Mouse (Mus musculus) layer of hippocampus, adult 2 months (tissue): ENCODE results near the gene 4930402F06Rik. TPM values are rescaled to one million over a fixed set of nuclear protein-coding genes. Genes with fewer than 3 reads are reported as not detected.

Source experiments
- DNase-seq, 2 experiments: peaks; one replicate each; pipeline ENCODE4 v3.0.0; 2022; ENCODE audit warnings: low spot score in 2 of 2
- H3K27ac ChIP-seq: fragments of 200-600 bp; 2 replicates; pipeline ENCODE4 v1.8.1; 2022
- H3K4me3 ChIP-seq: fragments of 200-600 bp; 2 replicates; pipeline ENCODE4 v1.8.1; 2022; ENCODE audit warnings: mild to moderate bottlenecking
- CTCF ChIP-seq: fragments of 200-600 bp; conservative IDR thresholded peaks from 2 replicates; pipeline ENCODE4 v1.8.1; 2022; ENCODE audit warnings: antibody characterized with exemption, mild to moderate bottlenecking, moderate library complexity
- long read RNA-seq, 2 experiments: library from polyadenylated mRNA; stranded (forward); transcript quantifications; one replicate each; pipeline ENCODE4 v2.0.0; 2021; ENCODE audit warnings: borderline mapping rate in 2 of 2
- total RNA-seq, 2 experiments: library from RNA; stranded (reverse); gene quantifications; 2 replicates each; pipeline ENCODE4 v1.2.3; 2021

Gene 4930402F06Rik
- total RNA-seq = not detected
- long read RNA-seq, experiment 1 = 0 reads
- long read RNA-seq, experiment 2 = 0 reads

DNA sequence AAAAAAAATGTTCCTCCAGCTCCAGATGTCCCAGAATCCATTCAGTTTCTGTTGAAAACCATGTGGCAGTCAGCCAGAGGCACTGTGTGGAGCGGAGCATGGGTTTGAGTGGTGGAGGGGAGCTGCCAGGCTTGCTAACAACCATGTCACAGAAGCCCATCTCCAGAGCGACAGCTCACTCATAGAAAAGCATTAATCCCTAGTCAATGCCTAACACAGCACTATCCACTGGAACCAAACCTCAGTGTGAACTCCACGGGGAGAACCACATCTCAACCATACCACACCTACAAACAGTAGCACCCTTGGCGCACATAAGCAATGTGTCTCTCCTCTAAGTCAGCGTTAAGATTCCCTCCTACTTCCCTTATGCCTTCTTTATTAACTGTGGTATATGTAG is at the start of gene 4930402F06Rik:
Gene 4930402F06Rik (minus strand): TSS at position 80 of the 400 bp plus-strand sequence.
- TF ChIP-seq CTCF = no peak

DNA sequence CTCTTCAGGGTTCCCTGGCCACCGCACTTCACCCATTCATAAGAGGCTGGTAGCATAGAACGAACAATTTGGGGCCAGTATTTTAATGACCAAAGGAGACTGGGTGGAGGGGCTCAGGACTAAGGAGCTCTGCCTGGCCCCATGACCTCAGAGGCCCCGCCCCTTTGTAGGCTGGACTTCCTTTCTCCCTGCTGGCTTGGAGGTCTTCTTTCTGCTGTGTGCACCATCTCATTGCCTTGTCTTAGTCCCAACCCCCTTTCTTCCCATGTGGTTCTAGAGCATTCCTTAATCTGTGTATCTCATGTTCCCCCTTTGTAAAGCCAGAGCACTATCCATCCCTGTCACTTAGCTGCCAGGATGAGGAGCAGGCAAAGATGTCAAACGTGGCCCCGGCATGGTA is 49.3 kb upstream of the 4930402F06Rik start:
- H3K27ac ChIP-seq = no peak overlapping the region
- DNase-seq = no peak
- TF ChIP-seq CTCF = no peak
- no peak overlapping the region for H3K4me3 ChIP-seq

More for the DNA sequence above, at the start of gene 4930402F06Rik:
- DNase-seq = peak; percentile 20 to 27
- no peak within 1 kb of the TSS for H3K4me3 ChIP-seq
- 0 out of 2 replicates have a peak within 1 kb of the TSS, but pooled peaks have one; percentile 0 for H3K27ac ChIP-seq

DNA sequence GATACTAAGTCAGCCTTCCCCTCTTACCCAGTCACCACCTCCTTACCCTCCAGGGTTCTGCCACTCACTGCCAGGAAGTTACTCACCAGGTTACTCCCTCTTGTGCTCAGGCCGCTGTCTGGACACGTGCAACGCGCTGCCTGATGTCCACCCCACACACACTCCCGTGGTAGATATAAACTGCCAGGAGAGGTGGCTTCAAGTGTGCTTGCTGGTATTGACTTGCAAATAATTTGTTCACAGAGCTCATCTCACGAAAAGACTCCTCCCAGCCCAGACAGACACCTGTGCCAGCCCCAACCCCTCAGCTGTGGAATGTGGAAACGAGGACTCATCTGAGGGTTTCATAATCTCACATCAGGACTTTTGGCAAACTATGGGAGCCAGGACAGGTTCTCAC is 48.6 kb upstream of the 4930402F06Rik start:
- no peak for DNase-seq

DNA sequence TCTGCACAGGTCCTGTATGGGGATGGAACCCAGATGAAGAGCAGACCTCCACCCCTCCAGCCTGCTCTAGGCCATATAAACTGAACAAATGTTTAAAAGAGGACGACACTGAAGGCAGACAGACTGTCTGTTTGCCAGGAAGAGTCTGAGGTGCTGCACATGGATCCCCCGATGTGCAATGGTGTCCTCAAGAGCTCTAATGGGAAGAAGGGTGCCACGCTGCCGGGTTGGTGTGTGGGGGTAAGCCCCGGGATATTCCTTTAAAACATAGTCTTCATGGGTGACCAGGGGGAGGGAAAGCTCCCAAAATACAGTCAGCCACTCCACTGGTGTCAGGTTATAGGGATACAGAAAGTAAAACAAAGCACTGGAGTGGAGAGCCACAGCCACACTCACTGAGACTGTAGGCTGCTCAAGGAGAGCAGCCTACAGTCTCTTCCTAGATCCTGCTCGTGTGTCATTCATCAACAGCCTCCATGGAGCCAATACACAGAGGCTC is 47.8 kb upstream of the 4930402F06Rik start:
- no peak for TF ChIP-seq CTCF
- H3K4me3 ChIP-seq = no peak overlapping the region; the same call in 1 of the 2 replicates
- DNase-seq = no peak
- peak overlapping the region; percentile 55 for H3K27ac ChIP-seq

More for the DNA sequence above, 48.6 kb upstream of the 4930402F06Rik start:
- Histone ChIP-seq H3K4me3 (no peak overlapping the region), H3K27ac (no peak overlapping the region)
- TF ChIP-seq CTCF = no peak

DNA sequence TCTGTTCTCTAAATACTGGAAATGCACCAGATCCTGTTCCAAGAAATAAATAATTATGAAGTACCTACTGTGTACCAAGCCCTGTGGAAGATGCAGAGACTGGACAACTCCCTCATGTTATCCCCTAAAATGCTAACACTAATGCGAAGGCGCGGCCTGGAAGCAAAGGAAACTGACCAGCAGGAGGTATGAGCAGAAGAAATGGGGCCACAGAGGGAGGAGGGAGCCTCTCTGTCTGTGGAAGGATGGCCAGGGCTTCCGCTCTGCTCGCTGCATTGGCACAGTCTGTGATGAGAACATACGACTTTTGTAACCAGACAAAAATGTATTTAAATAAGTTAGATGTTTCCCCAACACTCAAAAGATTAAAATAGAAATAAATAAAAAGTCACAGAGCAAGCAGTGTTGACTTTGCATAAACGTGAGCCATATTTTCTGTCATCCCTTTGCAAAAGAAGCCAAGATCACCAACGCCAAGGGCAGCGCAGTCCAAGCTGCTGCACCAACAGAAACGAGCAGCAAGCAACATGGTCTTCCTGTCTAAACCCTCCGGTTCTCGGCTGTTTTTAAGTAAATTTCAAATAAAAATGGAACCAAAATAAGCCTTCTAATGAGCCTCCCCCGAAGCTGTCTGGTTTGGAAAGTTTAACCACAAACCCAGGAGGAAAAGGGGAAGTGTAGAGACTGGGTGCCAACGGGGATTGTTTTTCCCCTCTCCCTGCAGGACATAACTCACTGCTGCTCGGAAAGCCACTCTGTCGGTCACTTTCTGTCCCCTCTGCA is 47.2 kb upstream of the 4930402F06Rik start:
- no peak for DNase-seq
- TF ChIP-seq CTCF = no peak
- Histone ChIP-seq H3K27ac (peak overlapping the region; percentile 55), H3K4me3 (peak overlapping the region; percentile 18; the same call in 1 of the 2 replicates)

DNA sequence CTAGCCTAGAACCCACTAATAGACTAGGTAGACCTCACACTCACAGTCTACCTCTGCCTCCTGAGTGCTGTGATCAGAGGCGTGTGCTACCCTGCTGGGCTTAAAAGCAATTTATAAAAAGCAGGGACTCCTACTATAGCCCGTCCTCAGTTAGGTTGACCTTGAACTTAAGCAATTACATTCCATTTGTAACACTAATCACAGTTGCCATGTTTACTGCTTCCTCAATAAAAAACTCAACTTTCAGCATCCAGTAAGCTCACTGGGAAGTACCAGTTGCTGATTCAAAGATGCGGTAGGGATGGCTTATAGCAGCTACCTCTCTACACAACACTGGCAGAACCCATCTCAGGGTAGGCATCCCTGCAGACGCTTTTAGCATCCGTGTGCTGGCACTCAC is 46.4 kb upstream of the 4930402F06Rik start:
- DNase-seq = no peak
- H3K4me3 ChIP-seq = no peak overlapping the region
- no peak for TF ChIP-seq CTCF
- H3K27ac ChIP-seq = no peak overlapping the region

DNA sequence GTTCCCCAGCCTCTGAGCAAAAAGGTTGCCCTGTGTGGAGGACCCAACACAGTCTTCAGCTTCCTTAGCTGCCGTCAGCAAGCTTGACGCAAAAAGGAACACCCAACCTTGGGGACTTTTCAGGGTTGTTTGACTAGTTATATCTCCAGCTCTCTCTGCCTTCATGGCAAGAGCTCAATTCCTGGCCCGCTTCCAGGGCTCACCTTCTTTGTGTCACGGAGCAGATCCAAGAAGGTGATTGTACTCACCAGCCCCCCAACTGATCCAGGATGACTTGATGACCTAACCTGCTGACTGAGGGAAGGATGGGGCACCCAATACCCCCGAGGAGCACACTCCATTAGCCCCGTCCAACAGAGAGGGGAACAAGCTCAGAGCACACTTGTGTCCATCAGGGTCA is 45.1 kb upstream of the 4930402F06Rik start:
- Histone ChIP-seq H3K4me3 (no peak overlapping the region), H3K27ac (peak overlapping the region; percentile 39; the same call in 1 of the 2 replicates)
- no peak for TF ChIP-seq CTCF
- DNase-seq = no peak

DNA sequence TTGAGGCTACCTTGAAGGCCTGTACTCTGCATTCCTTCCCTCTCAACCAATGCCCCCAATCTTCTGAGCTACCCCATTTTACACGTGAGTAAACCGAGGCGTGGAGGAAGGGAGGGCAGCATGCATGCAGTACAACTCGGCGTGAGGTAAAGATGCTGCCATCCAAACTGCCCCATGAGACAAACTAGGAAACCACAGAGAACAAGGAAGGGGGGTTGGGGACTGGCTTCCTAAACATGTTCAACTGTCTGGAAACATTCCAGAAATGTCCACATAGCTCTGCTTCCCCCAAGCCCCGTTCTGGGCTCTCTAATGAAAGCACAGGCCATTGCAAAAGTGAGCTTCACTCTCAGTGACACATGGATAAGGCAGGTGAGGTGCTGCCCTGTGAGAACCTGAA is 44.4 kb upstream of the 4930402F06Rik start:
- H3K27ac ChIP-seq = peak overlapping the region; percentile 39; the same call in 1 of the 2 replicates
- no peak for TF ChIP-seq CTCF
- H3K4me3 ChIP-seq = no peak overlapping the region
- DNase-seq = no peak

DNA sequence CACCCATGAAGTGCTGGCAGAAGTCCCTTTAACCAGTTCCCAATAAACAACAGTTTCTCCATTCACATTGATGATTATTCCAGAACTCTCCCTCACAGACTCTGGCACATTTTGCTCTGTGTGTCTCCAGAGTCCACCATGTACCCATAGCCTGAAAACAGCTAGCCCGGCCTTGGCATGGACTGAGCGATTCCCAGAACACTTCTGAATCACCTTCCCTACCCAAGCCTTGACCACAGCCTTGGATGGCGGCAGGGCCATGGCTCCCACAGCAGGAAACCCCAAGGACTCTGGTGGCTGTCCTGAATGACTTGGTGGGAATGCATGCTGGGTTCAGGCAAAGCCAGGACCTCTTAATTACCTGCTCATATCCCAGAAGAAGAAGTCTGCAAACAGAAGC is 43.5 kb upstream of the 4930402F06Rik start:
- Histone ChIP-seq H3K4me3 (no peak overlapping the region), H3K27ac (no peak overlapping the region)
- no peak for TF ChIP-seq CTCF
- no peak for DNase-seq

DNA sequence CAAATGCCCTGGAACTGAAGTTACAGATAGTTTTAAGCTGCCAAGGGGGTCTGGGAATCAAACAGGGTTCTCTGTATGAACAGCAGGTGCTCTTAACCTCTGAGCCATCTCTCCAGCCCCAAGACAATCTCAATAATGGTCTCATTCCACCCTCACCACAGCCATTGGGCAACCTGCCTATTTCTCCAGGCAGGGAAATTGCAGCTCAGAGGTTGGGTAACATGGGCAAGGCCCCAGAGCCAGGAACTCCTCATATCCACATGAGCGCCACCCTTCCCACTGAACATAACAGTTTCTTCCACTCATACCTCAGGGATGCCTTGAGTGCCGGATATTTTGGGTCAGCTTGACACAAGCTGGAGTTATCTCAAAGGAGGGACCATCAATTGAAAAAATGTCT is 40.8 kb upstream of the 4930402F06Rik start:
- DNase-seq = no peak
- no peak for TF ChIP-seq CTCF
- H3K27ac ChIP-seq = no peak overlapping the region
- no peak overlapping the region for H3K4me3 ChIP-seq

DNA sequence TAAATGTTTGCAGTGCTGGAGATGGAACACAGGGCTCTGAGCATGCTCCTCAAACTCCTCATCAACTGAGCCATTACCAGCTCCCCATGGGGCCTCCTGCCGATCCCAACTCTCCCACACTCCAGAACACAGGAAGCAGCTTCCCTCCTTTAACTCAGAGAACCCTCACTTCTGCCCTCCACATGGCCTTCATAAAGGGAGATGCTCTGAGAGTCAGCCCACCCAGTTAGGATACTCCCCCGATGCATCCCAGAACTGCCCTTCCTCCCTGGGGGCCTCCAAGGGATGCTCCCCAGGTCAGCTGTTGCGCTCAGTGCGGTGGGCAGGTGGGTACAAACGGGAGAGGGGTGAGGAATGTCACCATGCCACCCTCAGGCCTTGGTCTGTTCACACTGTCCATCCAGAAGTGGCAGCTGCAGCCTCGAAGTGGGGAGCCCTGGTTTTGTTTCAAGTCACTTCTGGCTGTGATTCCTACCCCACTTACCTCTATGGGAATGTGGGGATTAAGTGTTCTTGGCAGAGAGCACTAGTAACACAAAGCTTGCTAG is 37.7 kb upstream of the 4930402F06Rik start:
- no peak for TF ChIP-seq CTCF
- no peak overlapping the region for H3K27ac ChIP-seq
- no peak overlapping the region for H3K4me3 ChIP-seq
- DNase-seq = no peak

DNA sequence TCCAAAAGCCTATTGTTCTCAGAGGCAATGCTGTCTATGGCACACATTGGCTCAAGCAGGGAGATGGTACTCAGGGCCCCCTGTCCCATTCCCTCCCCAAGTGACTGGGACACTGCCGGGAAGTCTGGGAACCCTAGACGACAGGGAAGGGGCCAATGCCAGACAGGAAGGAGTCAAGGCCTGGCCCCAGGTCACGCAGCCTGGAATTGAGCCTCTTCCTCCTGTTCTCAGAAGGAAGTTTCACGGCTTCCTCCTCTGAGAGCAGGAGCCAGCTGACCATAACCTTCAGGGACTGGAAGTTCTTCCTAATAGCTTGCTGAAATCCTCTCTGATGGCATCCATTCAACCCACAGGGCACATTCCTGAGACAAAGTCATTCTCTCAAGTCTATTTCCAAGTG is 36.5 kb upstream of the 4930402F06Rik start:
- TF ChIP-seq CTCF = no peak
- Histone ChIP-seq H3K27ac (no peak overlapping the region), H3K4me3 (no peak overlapping the region)
- DNase-seq = no peak

DNA sequence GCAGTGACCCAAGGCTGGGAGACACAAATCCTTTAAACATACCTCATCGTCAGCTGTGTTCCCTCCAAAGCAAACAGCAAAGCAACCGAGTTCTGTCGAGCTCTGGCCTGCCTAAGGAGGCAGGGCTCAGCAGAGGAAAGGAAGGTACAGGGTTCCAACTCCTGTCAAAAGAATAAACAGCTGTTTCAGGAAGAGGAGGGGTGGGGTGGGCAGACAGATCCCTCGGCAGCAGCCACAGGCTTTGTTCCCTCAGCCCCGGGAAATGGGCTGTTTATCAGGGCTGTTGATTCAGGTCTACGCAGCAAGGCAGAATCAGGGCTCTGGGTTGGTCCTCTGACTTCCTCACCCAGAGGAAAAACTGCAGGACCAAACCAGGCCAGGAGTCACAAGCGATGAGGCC is 35.5 kb upstream of the 4930402F06Rik start:
- no peak for TF ChIP-seq CTCF
- Histone ChIP-seq H3K27ac (peak overlapping the region; percentile 37; the same call in 1 of the 2 replicates), H3K4me3 (no peak overlapping the region; the same call in 1 of the 2 replicates)
- DNase-seq = no peak
